ENCODE assay signal across 8 mouse cellular contexts in genomic region chr2:3712369-3713042, GRCm38 (mm10).
DNase-seq lines count a peak whose midpoint lies in the region; ATAC-seq and TF ChIP-seq lines count a peak whose summit lies in the region.

No protein-coding gene starts in this region.

- H3K4me1 ChIP-seq in forebrain, embryonic 12.5 days: peaks cover 33% of the 10 kb centered on the region
- peaks cover 7% of the 10 kb centered on the region for H3K4me1 ChIP-seq in forebrain, embryonic 11.5 days (replicated peaks; ENCODE audit: control insufficient read depth, insufficient read depth, low read length)
- peaks cover 23% of the 10 kb centered on the region for H3K4me1 ChIP-seq in midbrain, embryonic 11.5 days (ENCODE audit: control insufficient read depth, insufficient read depth, low read length)
- H3K4me1 ChIP-seq in midbrain, postnatal 0 days (ENCODE audit: insufficient read depth, low read length): peaks cover 7% of the 10 kb centered on the region
- H3K4me1 ChIP-seq in stomach, embryonic 15.5 days: peaks cover 9% of the 10 kb centered on the region

- no peak overlapping the region for H3K4me3 ChIP-seq in forebrain, embryonic 12.5 days (replicated peaks)
- no peak overlapping the region for H3K4me3 ChIP-seq in forebrain, embryonic 11.5 days (ENCODE audit: low read depth, low read length)
- H3K4me3 ChIP-seq in midbrain, embryonic 11.5 days (ENCODE audit: low read depth, low read length): no peak overlapping the region
- no peak overlapping the region for H3K4me3 ChIP-seq in midbrain, postnatal 0 days (ENCODE audit: low read depth, low read length)
- no peak overlapping the region for H3K4me3 ChIP-seq in stomach, embryonic 15.5 days (replicated peaks)

- H3K9me3 ChIP-seq in forebrain, embryonic 12.5 days: no peaks in the 10 kb centered on the region
- H3K9me3 ChIP-seq in forebrain, embryonic 11.5 days (ENCODE audit: control insufficient read depth, low read length): no peaks in the 10 kb centered on the region
- H3K9me3 ChIP-seq in midbrain, embryonic 11.5 days (ENCODE audit: control insufficient read depth, low read length): no peaks in the 10 kb centered on the region
- H3K9me3 ChIP-seq in midbrain, postnatal 0 days (ENCODE audit: low read length): no peaks in the 10 kb centered on the region
- no peaks in the 10 kb centered on the region for H3K9me3 ChIP-seq in stomach, embryonic 15.5 days

- DNase-seq in forebrain, embryonic 11.5 days (ENCODE audit: low spot score): no peak
- DNase-seq in midbrain, embryonic 11.5 days (ENCODE audit: low spot score, missing footprints): no peak
- DNase-seq in midbrain, postnatal 0 days (ENCODE audit: low spot score): no peak
- peak; percentile 34 for DNase-seq in induced T-regulatory cell, adult 2 months (ENCODE audit: low read depth)
- no peak for DNase-seq in lung, postnatal 4 days

- TF ChIP-seq CTCF in midbrain, postnatal 0 days (IDR thresholded peaks at IDR 0.05): no peak

- no peak overlapping the region for H3K9ac ChIP-seq in forebrain, embryonic 12.5 days
- H3K9ac ChIP-seq in forebrain, embryonic 11.5 days (ENCODE audit: low read length): no peak overlapping the region
- no peak overlapping the region for H3K9ac ChIP-seq in midbrain, embryonic 11.5 days (ENCODE audit: low read length)
- no peak overlapping the region for H3K9ac ChIP-seq in midbrain, postnatal 0 days (replicated peaks; ENCODE audit: low read length, poor library complexity, severe bottlenecking)
- H3K9ac ChIP-seq in stomach, embryonic 15.5 days: no peak overlapping the region

- H3K27me3 ChIP-seq in forebrain, embryonic 12.5 days: no peaks in the 10 kb centered on the region
- no peaks in the 10 kb centered on the region for H3K27me3 ChIP-seq in forebrain, embryonic 11.5 days (ENCODE audit: control insufficient read depth, insufficient read depth, low read length)
- H3K27me3 ChIP-seq in midbrain, embryonic 11.5 days (ENCODE audit: control insufficient read depth, insufficient read depth, low read length): no peaks in the 10 kb centered on the region
- H3K27me3 ChIP-seq in midbrain, postnatal 0 days (ENCODE audit: insufficient read depth, low read length): no peaks in the 10 kb centered on the region
- no peaks in the 10 kb centered on the region for H3K27me3 ChIP-seq in stomach, embryonic 15.5 days (replicated peaks)

- ATAC-seq in forebrain, embryonic 12.5 days (ENCODE audit: low FRiP score): peak; percentile 2; the same call in 1 of the 2 replicates
- no peak for ATAC-seq in forebrain, embryonic 11.5 days (replicated peaks; ENCODE audit: low FRiP score)
- ATAC-seq in midbrain, embryonic 11.5 days (ENCODE audit: low FRiP score): 0 out of 2 replicates have a peak, but pooled peaks have one; percentile 1
- no peak for ATAC-seq in midbrain, postnatal 0 days (ENCODE audit: low FRiP score)
- ATAC-seq in stomach, embryonic 15.5 days (ENCODE audit: insufficient read depth, low FRiP score, low read depth): no peak
- ATAC-seq in monocyte, adult 5-6 weeks (replicated peaks; ENCODE audit: insufficient number of reproducible peaks, low FRiP score, low TSS enrichment, poor library complexity, severe bottlenecking): no peak

- WGBS in forebrain, embryonic 12.5 days: 71% methylated on average over 3 of the region's 3 CpGs
- 80% methylated on average over 3 of the region's 3 CpGs for WGBS in forebrain, embryonic 11.5 days
- WGBS in midbrain, embryonic 11.5 days: 77% methylated on average over 3 of the region's 3 CpGs
- 64% methylated on average over 3 of the region's 3 CpGs for WGBS in midbrain, postnatal 0 days
- WGBS in stomach, embryonic 15.5 days: 30% methylated on average over 3 of the region's 3 CpGs

- no peaks in the 10 kb centered on the region for H3K36me3 ChIP-seq in forebrain, embryonic 12.5 days (replicated peaks)
- no peaks in the 10 kb centered on the region for H3K36me3 ChIP-seq in forebrain, embryonic 11.5 days (ENCODE audit: control insufficient read depth, insufficient read depth, low read length)
- no peaks in the 10 kb centered on the region for H3K36me3 ChIP-seq in midbrain, embryonic 11.5 days (ENCODE audit: control insufficient read depth, insufficient read depth, low read length)
- H3K36me3 ChIP-seq in midbrain, postnatal 0 days (ENCODE audit: insufficient read depth, low read length): no peaks in the 10 kb centered on the region
- H3K36me3 ChIP-seq in stomach, embryonic 15.5 days: no peaks in the 10 kb centered on the region

- H3K27ac ChIP-seq in forebrain, embryonic 12.5 days: no peak overlapping the region
- H3K27ac ChIP-seq in forebrain, embryonic 11.5 days (ENCODE audit: low read depth, low read length): no peak overlapping the region
- no peak overlapping the region for H3K27ac ChIP-seq in midbrain, embryonic 11.5 days (ENCODE audit: low read depth, low read length)
- H3K27ac ChIP-seq in midbrain, postnatal 0 days (ENCODE audit: low read depth, low read length): no peak overlapping the region
- H3K27ac ChIP-seq in stomach, embryonic 15.5 days: peak overlapping the region; percentile 57

- H3K4me2 ChIP-seq in forebrain, embryonic 12.5 days: no peak overlapping the region
- no peak overlapping the region; the same call in 1 of the 2 replicates for H3K4me2 ChIP-seq in forebrain, embryonic 11.5 days (ENCODE audit: low read depth, low read length, severe bottlenecking)
- H3K4me2 ChIP-seq in midbrain, embryonic 11.5 days: no peak overlapping the region
- H3K4me2 ChIP-seq in midbrain, postnatal 0 days (ENCODE audit: low read depth, low read length, poor library complexity, severe bottlenecking): no peak overlapping the region
- H3K4me2 ChIP-seq in stomach, embryonic 15.5 days: peak overlapping the region; percentile 86; the same call in 1 of the 2 replicates

Comparison
In these comparisons a context has a peak if more than half of its experiments do, and no peak if none do; other contexts are left out.
1. ATAC-seq: peak in forebrain, embryonic 12.5 days (single experiment) and midbrain, embryonic 11.5 days (single experiment); none in forebrain, embryonic 11.5 days (single experiment), midbrain, postnatal 0 days (single experiment), stomach, embryonic 15.5 days (single experiment) and monocyte, adult 5-6 weeks (single experiment).